Mouse (Mus musculus) hindbrain, embryonic 13.5 days (tissue): Measurements from ENCODE around the gene Coq9. TPM values are rescaled to one million over a fixed set of nuclear protein-coding genes. Genes with fewer than 3 reads are reported as not detected.

Source experiments
- ATAC-seq: fragments of 200-750 bp; cut with Nextera tagmentation; 2 replicates; pipeline ENCODE4 v1.8.0; 2017; ENCODE audit warnings: moderate TSS enrichment; ENCODE audit not compliant: low FRiP score
- H3K27ac ChIP-seq: fragments of 300-500 bp; sonication (generic); 2 replicates; pipeline ENCODE4 v1.5.1; 2015; ENCODE audit warnings: inconsistent platforms, mild to moderate bottlenecking, moderate library complexity
- H3K27me3 ChIP-seq: fragments of 300-500 bp; sonication (generic); 2 replicates; pipeline ENCODE4 v1.6.1; 2015; ENCODE audit warnings: mild to moderate bottlenecking, inconsistent platforms
- H3K36me3 ChIP-seq: fragments of 300-500 bp; sonication (generic); 2 replicates; pipeline ENCODE4 v1.6.1; 2015; ENCODE audit warnings: mild to moderate bottlenecking, inconsistent platforms
- H3K4me1 ChIP-seq: fragments of 300-500 bp; sonication (generic); replicated peaks from 2 replicates; pipeline ENCODE4 v1.6.1; 2015; ENCODE audit warnings: inconsistent platforms
- H3K4me2 ChIP-seq: fragments of 300-500 bp; sonication (generic); 2 replicates; pipeline ENCODE4 v1.6.1; 2015; ENCODE audit warnings: inconsistent platforms, mild to moderate bottlenecking, moderate library complexity
- H3K4me3 ChIP-seq: fragments of 300-500 bp; sonication (generic); 2 replicates; pipeline ENCODE4 v1.5.1; 2015; ENCODE audit warnings: mild to moderate bottlenecking, inconsistent platforms
- H3K9ac ChIP-seq: fragments of 300-500 bp; sonication (generic); 2 replicates; pipeline ENCODE4 v1.6.1; 2015; ENCODE audit warnings: mild to moderate bottlenecking, inconsistent platforms
- H3K9me3 ChIP-seq: fragments of 300-500 bp; sonication (generic); 2 replicates; pipeline ENCODE4 v1.6.1; 2016; ENCODE audit warnings: inconsistent platforms
- WGBS: fragments of 180-500 bp; shearing (Covaris S2); methylation state at CpG from one replicate; pipeline ENCODE4 v1.1.7; 2015; 5-methylcytosine and 5-hydroxymethylcytosine counted together
- polyA plus RNA-seq: library from polyadenylated mRNA; unstranded; fragments of >200 nt; fragmentation: Nextera tagmentation; extraction: Ambion mirVana; gene quantifications from 2 replicates; pipeline ENCODE4 v1.2.1, GENCODE M21; 2015

Coq9 gene
- polyA plus RNA-seq, 1 experiment from 2014 or later: 55.4 TPM

DNA sequence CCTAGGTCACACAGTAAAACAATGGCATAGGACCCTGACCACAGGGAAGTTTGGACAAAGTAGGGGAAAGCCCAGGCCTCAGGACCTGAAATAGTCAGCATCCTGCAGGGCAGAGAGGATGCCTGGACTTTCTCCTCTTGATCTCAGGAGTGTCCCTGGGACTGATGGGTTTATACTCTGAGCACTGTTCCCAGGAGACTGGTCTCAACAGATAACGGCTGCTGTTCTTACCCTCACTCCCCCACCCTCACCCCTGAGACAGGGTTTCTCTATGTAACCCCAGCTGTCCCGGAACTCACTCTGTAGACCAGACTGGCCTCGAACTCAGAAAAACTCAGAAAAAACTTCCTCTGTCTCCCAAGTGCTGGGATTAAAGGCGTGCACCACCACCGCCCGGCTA is 29.7 kb upstream of the Coq9 start:
- peaks cover 16% of the 10 kb centered on the region for H3K4me1 ChIP-seq
- no peak overlapping the region for H3K27ac ChIP-seq
- H3K4me2 ChIP-seq: no peak overlapping the region
- no peaks in the 10 kb centered on the region for H3K27me3 ChIP-seq
- no peaks in the 10 kb centered on the region for H3K36me3 ChIP-seq
- WGBS: 81% methylated on average over 6 of the region's 6 CpGs
- no peak overlapping the region for H3K9ac ChIP-seq
- no peaks in the 10 kb centered on the region for H3K9me3 ChIP-seq
- no peak for ATAC-seq
- no peak overlapping the region for H3K4me3 ChIP-seq

DNA sequence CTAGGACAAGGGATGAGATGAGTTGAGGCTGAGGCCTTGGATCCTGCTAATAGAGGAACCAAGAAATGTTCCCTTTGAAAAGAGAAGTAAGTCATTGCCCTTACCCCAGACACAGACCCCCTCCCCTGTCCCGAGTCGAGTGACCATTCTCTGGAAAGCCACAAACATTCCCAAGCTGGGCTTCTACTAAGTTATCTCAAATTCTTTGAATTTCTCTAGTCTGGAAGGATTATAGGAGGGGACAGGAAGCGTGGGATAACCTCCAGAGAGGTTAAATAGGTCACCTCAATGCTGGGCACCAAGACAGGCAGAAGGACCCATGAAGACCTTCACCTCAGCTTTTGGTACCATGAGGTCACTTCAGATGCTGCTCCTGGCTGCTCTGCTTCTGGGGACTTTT is 28.0 kb upstream of the Coq9 start, which contains the start of gene Ccl17:
Ccl17 (plus strand) TSS at position 301 of the 400 bp plus-strand sequence.
- Histone ChIP-seq H3K27me3 (no peaks in the 10 kb centered on the region), H3K9ac (no peak within 1 kb of the TSS), H3K9me3 (no peaks in the 10 kb centered on the region), H3K36me3 (no peaks in the 10 kb centered on the region), H3K4me3 (no peak within 1 kb of the TSS), H3K4me2 (no peak within 1 kb of the TSS), H3K27ac (no peak within 1 kb of the TSS), H3K4me1 (peaks cover 16% of the 10 kb centered on the region)
- no peak for ATAC-seq
- WGBS: 74% methylated on average over 3 of the region's 3 CpGs

DNA sequence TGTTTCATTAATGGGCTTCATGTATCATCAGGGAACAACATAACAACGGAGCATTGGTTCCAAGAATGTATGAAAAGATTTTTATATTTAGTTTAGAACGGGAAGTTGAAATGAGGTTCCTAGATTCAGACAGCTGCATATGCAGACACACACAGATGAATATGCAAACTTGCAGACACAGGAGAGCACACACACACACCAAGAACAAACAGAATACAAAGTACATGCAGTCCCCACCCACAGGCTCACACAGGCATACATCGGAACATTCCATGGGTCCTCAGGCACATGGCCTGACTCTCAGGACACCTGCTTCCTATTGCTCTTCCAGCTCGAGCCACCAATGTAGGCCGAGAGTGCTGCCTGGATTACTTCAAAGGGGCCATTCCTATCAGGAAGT is 27.3 kb upstream of the Coq9 start:
- H3K4me3 ChIP-seq: no peak overlapping the region
- no peaks in the 10 kb centered on the region for H3K27me3 ChIP-seq
- H3K4me2 ChIP-seq: no peak overlapping the region
- H3K9me3 ChIP-seq: no peaks in the 10 kb centered on the region
- H3K4me1 ChIP-seq: peaks cover 16% of the 10 kb centered on the region
- no peak overlapping the region for H3K27ac ChIP-seq
- no peak for ATAC-seq
- 85% methylated on average over 5 of the region's 5 CpGs for WGBS
- no peaks in the 10 kb centered on the region for H3K36me3 ChIP-seq
- H3K9ac ChIP-seq: no peak overlapping the region

DNA sequence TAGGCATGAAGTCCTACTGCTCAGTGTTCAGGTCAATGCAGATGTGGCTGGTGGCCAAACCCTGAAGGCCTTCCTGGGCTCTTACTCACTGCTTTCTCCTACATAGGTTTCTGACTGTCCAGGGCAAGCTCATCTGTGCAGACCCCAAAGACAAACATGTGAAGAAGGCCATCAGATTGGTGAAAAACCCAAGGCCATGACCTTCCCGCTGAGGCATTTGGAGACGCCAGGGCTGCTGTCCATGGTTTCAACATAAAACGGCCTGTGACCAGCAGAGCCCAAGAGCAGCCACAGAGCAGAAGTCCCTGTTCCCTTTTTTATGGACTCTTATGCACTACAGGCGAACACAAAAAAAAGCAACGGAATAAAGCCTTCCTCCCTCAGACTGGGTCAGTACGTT is 26.5 kb upstream of the Coq9 start:
- Histone ChIP-seq H3K4me2 (no peak overlapping the region), H3K27ac (no peak overlapping the region), H3K4me1 (peaks cover 14% of the 10 kb centered on the region), H3K36me3 (no peaks in the 10 kb centered on the region), H3K9me3 (no peaks in the 10 kb centered on the region), H3K4me3 (no peak overlapping the region), H3K27me3 (no peaks in the 10 kb centered on the region), H3K9ac (peak overlapping the region; percentile 55)
- no peak for ATAC-seq
- 78% methylated on average over 6 of the region's 6 CpGs for WGBS

DNA sequence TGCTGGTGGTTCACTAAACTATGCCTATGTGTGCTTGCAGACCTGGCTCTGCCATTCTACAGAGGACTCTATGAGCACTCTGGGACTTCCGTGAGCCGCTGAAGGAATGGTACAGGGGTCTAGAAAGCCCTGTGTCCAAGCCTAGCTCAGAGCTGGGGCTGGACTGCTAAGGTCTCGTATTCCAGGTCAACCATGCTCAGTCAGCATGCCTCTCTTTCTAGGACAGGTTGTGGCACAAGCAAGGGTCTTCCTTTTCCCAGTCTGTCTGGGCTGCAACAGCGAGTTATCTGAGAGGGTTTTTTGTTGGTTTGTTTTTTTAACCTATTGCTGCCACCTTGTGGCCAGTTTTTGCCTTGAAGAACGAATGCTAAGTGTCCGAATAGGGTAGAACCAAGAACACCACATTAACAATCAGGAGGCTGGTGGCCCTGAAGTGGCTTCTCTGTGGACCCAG is 25.4 kb upstream of the Coq9 start:
- 32% methylated on average over 6 of the region's 6 CpGs for WGBS
- H3K4me3 ChIP-seq: no peak overlapping the region
- peak overlapping the region; percentile 55 for H3K27ac ChIP-seq

DNA sequence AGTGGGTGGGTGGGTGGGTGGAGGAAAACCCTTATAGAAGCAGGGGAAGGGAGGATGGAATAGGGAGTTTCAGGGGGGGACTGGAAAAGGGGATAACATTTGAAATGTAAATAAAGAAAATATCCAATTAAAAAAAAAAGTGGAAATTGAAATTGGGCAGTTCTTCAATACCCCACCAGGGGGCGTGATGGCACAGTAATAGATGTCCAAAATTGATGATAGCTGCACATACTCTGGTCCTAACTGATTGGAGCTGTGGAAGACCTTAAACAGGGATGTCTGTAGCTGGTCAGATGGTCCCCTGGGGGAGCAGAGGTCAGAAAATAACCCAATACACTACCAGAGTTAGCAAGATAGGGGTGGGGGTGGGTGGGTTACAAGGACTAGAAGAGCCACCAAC is 23.6 kb upstream of the Coq9 start:
- Histone ChIP-seq H3K9me3 (no peaks in the 10 kb centered on the region), H3K4me2 (no peak overlapping the region), H3K27ac (no peak overlapping the region), H3K36me3 (0 out of 2 replicates have a peak, but pooled peaks cover 2% of the 10 kb centered on the region), H3K4me3 (no peak overlapping the region), H3K4me1 (peaks cover 4% of the 10 kb centered on the region), H3K9ac (no peak overlapping the region), H3K27me3 (no peaks in the 10 kb centered on the region)
- no peak for ATAC-seq
- WGBS: 0% methylated on average over 1 of the region's 1 CpGs

More for the DNA sequence above, 25.4 kb upstream of the Coq9 start:
- Histone ChIP-seq H3K36me3 (no peaks in the 10 kb centered on the region), H3K4me2 (peak overlapping the region; percentile 42), H3K27me3 (no peaks in the 10 kb centered on the region), H3K9me3 (no peaks in the 10 kb centered on the region), H3K4me1 (peaks cover 5% of the 10 kb centered on the region), H3K9ac (peak overlapping the region; percentile 55; the same call in 1 of the 2 replicates)
- ATAC-seq: peak; percentile 65

DNA sequence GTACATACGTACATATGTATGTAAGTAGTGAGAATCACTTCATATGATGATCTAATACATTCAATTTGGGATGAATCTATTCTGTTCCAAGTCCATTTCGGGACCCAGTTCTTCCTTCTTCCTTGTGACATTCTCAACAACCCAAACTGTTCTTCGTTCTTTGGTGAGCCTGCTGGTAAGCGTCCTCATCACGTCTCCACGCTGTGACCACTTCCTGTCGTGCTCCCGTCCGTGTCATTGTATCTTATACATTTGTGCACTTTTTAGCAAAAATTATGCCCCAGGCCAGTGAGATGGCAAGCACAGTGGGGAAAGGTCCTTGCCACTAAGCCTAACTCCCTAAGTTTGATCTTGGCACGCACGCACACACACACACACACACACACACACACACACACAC is 20.2 kb upstream of the Coq9 start:
- H3K4me1 ChIP-seq: no peaks in the 10 kb centered on the region
- ATAC-seq: no peak
- H3K4me3 ChIP-seq: no peak overlapping the region
- H3K27me3 ChIP-seq: no peaks in the 10 kb centered on the region
- H3K9ac ChIP-seq: no peak overlapping the region
- H3K27ac ChIP-seq: no peak overlapping the region
- H3K36me3 ChIP-seq: peaks cover 29% of the 10 kb centered on the region
- no peaks in the 10 kb centered on the region for H3K9me3 ChIP-seq
- WGBS: 92% methylated on average over 11 of the region's 11 CpGs
- no peak overlapping the region for H3K4me2 ChIP-seq

DNA sequence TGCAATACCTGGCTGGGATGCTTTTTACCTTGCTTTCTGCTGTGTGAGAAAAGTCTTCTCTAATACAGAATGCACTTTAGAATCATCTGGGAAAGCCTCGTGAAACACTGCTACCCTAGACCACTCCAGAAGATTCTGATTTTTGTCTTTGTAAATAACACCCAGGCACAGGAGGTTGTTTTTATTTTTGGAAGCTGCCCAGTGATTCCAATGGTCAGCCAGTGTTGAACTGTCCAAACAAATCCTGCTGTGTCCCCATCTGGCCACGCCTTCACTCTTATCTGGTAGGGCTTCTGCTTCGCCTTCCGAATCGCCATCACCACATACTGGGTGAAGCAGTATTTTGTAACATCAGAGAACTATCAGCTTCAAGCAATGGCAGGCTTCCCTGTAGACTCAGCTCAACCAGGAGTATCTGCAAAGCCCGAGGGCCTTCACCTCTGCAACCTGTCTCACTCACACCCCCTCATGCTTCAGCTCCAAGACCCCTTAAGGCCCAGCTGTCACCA is 18.4 kb upstream of the Coq9 start:
- Histone ChIP-seq H3K4me3 (no peak overlapping the region), H3K4me1 (no peaks in the 10 kb centered on the region), H3K27me3 (no peaks in the 10 kb centered on the region), H3K9ac (no peak overlapping the region), H3K36me3 (peaks cover 46% of the 10 kb centered on the region), H3K9me3 (no peaks in the 10 kb centered on the region), H3K27ac (no peak overlapping the region), H3K4me2 (no peak overlapping the region)
- 85% methylated on average over 6 of the region's 6 CpGs for WGBS
- no peak for ATAC-seq

DNA sequence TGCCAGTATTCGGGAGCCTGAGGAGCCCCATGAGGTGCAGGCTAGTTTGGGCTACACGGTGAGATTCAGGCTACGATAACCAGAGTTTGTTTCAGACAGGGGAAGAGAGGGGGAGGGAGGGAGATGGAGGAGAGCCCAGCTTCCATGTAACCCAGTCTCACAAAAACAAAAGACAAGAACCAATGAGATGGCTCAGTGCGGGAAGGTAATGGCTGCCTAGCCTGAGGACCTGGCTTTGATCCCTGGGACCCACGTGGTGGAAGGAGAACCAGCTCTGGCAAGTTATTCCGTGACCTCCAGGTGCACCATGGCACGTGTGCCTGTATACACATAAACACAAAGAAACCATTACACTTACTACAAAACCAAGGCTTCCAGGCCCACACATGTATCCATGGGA is 17.6 kb upstream of the Coq9 start:
- no peak for ATAC-seq
- no peak overlapping the region for H3K4me2 ChIP-seq
- H3K27ac ChIP-seq: no peak overlapping the region
- peaks cover 53% of the 10 kb centered on the region for H3K36me3 ChIP-seq
- no peak overlapping the region for H3K9ac ChIP-seq
- H3K4me1 ChIP-seq: no peaks in the 10 kb centered on the region
- WGBS: 91% methylated on average over 7 of the region's 7 CpGs
- no peaks in the 10 kb centered on the region for H3K9me3 ChIP-seq
- no peak overlapping the region for H3K4me3 ChIP-seq
- no peaks in the 10 kb centered on the region for H3K27me3 ChIP-seq

DNA sequence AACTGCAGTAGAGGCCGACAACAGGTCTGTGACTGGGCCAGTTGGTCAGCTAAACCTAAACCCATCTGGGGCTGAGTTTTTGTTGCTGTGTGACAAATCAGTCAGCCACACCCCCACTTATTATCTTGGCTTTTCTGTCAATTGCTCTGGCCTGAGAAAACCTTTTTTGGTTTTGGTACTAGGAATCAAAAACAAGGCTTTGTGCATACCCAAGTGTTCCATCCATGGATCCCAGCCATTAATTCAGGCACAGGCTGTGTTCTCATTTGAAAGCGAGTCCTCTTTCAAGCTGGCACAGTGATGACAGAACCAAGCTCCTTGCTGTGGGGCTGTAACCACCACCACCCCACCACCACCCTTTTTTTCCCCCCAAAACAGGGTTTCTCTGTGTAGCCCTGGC is 16.7 kb upstream of the Coq9 start:
- 89% methylated on average over 2 of the region's 2 CpGs for WGBS
- Histone ChIP-seq H3K9me3 (no peaks in the 10 kb centered on the region), H3K27me3 (no peaks in the 10 kb centered on the region), H3K27ac (no peak overlapping the region), H3K36me3 (peaks cover 60% of the 10 kb centered on the region), H3K4me2 (no peak overlapping the region), H3K4me1 (no peaks in the 10 kb centered on the region), H3K4me3 (no peak overlapping the region), H3K9ac (no peak overlapping the region)
- no peak for ATAC-seq

DNA sequence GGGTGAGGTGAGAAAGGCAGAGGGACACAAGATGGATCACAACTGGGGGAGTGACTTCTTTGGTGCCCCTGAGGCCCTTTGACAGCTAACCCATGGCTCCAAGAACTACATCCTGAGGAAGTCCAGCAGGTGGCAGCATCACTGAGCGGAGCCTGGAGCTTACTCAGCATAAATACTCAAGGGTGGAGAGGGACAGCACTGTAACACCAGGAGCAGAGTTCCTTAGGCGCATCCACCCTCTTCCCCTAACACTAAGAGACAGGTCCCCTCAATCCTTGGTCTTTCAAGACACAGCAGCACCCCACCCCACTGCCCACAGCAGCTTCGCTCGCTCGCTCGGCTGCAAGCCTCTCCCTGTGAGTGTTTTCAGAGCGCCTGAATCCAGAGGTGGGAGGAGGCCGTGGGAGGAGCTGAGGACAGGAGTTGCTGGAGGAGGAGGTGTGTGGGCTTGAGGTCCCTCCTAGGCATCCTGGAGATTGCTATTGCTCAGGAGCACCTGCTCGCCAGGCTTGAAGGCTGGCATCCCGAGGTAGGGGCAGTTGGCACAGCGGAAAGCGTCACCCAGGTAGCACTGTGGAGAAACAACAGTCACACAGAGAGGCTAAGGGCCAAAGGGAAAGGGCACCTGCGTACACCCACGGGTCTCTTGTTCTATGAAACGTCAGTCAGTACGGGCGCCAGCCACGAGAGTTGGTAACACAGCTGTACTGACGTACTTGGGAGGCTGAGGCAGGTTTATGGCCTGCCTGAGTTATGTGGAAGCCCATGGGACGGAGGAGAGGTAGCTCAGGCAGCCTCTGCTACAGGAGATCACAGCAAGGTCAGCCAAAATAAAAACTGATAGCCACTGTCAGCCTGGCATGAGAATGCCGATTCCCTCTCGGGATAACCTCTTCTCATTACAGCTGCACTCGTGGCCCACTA is 15.2 kb upstream of the Coq9 start:
- H3K36me3 ChIP-seq: peaks cover 72% of the 10 kb centered on the region
- WGBS: 85% methylated on average over 23 of the region's 23 CpGs
- peak; percentile 46 for ATAC-seq

DNA sequence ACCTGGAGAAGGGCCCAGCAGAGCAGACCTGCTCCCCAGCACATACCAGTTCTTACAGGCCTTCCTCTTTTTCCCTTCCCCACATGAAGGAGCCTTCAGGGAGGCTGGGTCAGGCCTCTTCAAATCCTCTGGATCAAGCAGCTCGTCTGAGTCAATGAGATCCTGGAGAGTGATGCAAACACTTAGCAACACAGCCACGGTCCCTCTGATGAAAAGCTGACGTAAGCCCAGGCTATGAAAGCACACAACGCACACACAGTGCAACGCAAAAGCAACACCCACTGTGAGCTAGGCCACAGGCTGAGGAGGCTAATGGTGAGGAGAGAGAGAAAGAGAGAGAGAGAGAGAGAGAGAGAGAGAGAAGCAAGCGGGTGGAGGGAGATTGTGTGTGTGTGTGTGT is 13.0 kb upstream of the Coq9 start:
- no peaks in the 10 kb centered on the region for H3K4me1 ChIP-seq
- no peaks in the 10 kb centered on the region for H3K9me3 ChIP-seq
- H3K27me3 ChIP-seq: no peaks in the 10 kb centered on the region
- peaks cover 91% of the 10 kb centered on the region for H3K36me3 ChIP-seq
- no peak for ATAC-seq
- H3K4me2 ChIP-seq: no peak overlapping the region
- 89% methylated on average over 6 of the region's 6 CpGs for WGBS
- H3K4me3 ChIP-seq: no peak overlapping the region
- no peak overlapping the region for H3K9ac ChIP-seq
- H3K27ac ChIP-seq: no peak overlapping the region

More for the DNA sequence above, 15.2 kb upstream of the Coq9 start:
- no peaks in the 10 kb centered on the region for H3K9me3 ChIP-seq
- no peaks in the 10 kb centered on the region for H3K4me1 ChIP-seq
- no peak overlapping the region for H3K9ac ChIP-seq
- no peaks in the 10 kb centered on the region for H3K27me3 ChIP-seq
- no peak overlapping the region for H3K4me2 ChIP-seq
- H3K27ac ChIP-seq: no peak overlapping the region
- H3K4me3 ChIP-seq: no peak overlapping the region

DNA sequence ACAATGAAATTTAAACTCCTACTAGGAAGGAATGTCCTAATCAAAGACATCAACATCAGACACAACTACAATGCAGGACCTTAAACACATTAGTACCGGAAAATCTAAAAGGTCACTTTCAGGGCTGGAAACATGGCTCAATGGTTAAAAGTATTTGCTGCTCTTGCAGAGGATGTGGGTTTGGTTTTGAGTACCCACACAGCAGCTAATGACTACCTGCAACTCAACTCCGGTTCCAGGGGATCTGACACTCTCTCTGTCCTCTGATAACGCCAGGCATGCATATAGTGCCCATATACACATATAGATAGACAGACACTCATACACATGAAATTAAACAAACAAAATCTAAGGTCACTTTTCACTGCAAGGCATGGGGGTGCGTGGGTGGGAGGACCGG is 11.9 kb upstream of the Coq9 start:
- H3K27me3 ChIP-seq: no peaks in the 10 kb centered on the region
- no peak overlapping the region for H3K27ac ChIP-seq
- H3K36me3 ChIP-seq: peaks cover 90% of the 10 kb centered on the region
- WGBS: 94% methylated on average over 5 of the region's 5 CpGs
- H3K4me1 ChIP-seq: no peaks in the 10 kb centered on the region
- no peaks in the 10 kb centered on the region for H3K9me3 ChIP-seq
- H3K9ac ChIP-seq: no peak overlapping the region
- H3K4me3 ChIP-seq: no peak overlapping the region
- no peak overlapping the region for H3K4me2 ChIP-seq
- no peak for ATAC-seq
